Mouse (Mus musculus): ENCODE measurements around the gene Pla2g5. TPM values are rescaled to one million over a fixed set of nuclear protein-coding genes. Genes with fewer than 3 reads are reported as not detected.

Pla2g5 gene
- total and polyA plus RNA-seq, 2 experiments from 2014 or later = 6.2 to 9.2 TPM

DNA sequence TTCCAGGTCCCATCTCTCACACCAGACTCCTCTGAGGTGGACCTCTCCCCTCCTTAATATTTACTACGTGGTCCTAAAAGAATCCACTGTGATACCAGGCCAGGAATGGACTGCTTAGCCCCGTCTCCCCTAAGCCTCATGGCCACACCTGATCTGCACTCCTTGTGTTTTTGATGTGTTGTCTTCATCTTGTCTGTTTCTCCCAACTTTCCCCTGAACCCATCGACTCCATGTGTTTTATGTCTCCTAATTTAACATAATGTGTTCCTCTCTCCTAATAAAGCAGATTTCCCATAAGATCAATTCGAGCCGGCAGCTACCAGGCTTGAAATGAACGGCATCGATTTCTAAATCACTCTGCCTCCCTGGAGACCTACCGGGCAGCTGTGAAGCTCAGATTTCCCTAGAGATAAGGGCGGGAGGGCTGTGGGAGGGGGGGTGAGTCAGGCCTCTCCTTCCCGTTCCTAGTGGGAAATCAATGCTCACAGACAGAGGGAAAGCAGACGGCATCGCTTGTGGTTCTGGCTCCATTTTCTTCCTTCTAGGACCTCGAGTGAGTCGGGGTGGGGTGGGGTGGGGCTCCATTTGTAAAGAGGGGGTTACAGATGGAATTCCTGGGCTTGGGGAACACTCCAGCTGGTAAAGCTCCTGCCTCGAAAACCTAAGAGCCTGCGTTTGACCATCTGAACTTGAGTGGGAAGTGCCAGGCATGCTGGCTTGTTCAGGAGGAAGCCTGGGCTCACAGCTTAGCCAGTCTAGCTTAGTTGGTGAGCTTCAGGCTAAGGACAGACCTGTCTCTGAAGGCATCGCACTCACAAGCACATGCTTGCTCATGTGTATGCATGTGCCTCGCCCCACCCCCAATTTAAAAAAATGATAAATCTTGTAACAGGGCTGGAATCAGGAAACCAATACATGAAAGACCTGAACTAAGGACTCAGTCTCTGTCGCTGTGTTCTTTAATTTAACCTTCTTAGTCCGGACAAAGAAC, 85.6 kb downstream of the Pla2g5 start:
- TF ChIP-seq CTCF (IDR thresholded peaks at IDR 0.05; ENCODE audit: low read depth) (no peak), EP300 (IDR thresholded peaks at IDR 0.05; ENCODE audit: low read depth) (no peak)
- Histone ChIP-seq H3K9ac (replicated peaks; ENCODE audit: low read depth, low read length) (no peak overlapping the region), H3K4me1 (ENCODE audit: control insufficient read depth, insufficient read depth) (no peaks in the 10 kb centered on the region), H3K4me2 (ENCODE audit: low read depth, low read length) (no peak overlapping the region), H3K9me3 (replicated peaks; ENCODE audit: control insufficient read depth, low read length) (no peaks in the 10 kb centered on the region), H3K27me3 (ENCODE audit: control insufficient read depth, insufficient read depth, low read length) (peaks cover 20% of the 10 kb centered on the region; the same call in 1 of the 2 replicates), H3K4me3 (ENCODE audit: low read depth, low read length) (no peak overlapping the region), H3K36me3 (replicated peaks; ENCODE audit: control insufficient read depth, insufficient read depth, low read length) (no peaks in the 10 kb centered on the region), H3K27ac (ENCODE audit: low read depth) (no peak overlapping the region)
- DNase-seq (ENCODE audit: low spot score) (no peak), ATAC-seq (ENCODE audit: insufficient read depth, low read depth) (no peak)
- 48% methylated on average over 20 of the region's 20 CpGs for WGBS

- Histone ChIP-seq H3K27me3 (ENCODE audit: control insufficient read depth, insufficient read depth, low read length) (peaks cover 23% of the 10 kb centered on the region), H3K4me1 (ENCODE audit: control insufficient read depth, insufficient read depth) (no peaks in the 10 kb centered on the region), H3K4me2 (ENCODE audit: low read depth, low read length) (no peak within 1 kb of the TSS), H3K36me3 (replicated peaks; ENCODE audit: control insufficient read depth, insufficient read depth, low read length) (no peaks in the 10 kb centered on the region), H3K9ac (replicated peaks; ENCODE audit: low read depth, low read length) (no peak within 1 kb of the TSS), H3K9me3 (replicated peaks; ENCODE audit: control insufficient read depth, low read length) (no peaks in the 10 kb centered on the region), H3K27ac (ENCODE audit: low read depth) (no peak within 1 kb of the TSS), H3K4me3 (ENCODE audit: low read depth, low read length) (no peak within 1 kb of the TSS)
- no peak for ATAC-seq (ENCODE audit: insufficient read depth, low read depth)
- 73% methylated on average over 6 of the region's 6 CpGs for WGBS
- no peak for TF ChIP-seq EP300 (IDR thresholded peaks at IDR 0.05; ENCODE audit: low read depth)
- TF ChIP-seq CTCF (IDR thresholded peaks at IDR 0.05; ENCODE audit: low read depth) = no peak
- DNase-seq (ENCODE audit: low spot score) = no peak
Measured at GRCm38 (mm10) chr4:138775435-138775834, 87.8 kb downstream of the Pla2g5 start, which contains the start of gene Pla2g2d. TSS of gene Pla2g2d (plus strand) at chr4:138775735.

DNA sequence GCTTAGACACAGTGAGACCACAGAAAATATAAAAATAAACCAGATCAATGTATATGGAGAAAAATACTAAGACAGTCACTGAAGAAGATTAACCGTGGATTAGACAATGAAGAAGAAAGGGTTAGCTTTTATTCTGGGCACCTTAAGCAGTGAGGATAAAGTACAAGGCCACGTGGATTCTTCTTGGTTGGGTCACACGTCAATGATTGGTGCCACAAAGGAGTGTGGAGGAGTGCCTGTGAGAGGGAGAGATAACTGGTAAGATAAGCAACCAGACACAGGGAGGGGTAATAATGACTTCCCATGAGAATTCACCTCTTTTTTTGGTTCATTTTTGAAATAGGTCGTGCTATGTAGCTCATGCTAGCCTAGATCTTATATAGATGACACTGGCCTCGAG, 90.9 kb downstream of the Pla2g5 start:
- TF ChIP-seq CTCF (IDR thresholded peaks at IDR 0.05; ENCODE audit: low read depth) = no peak
- no peak for TF ChIP-seq EP300 (IDR thresholded peaks at IDR 0.05; ENCODE audit: low read depth)
- no peak for ATAC-seq (ENCODE audit: insufficient read depth, low read depth)
- Histone ChIP-seq H3K4me3 (ENCODE audit: low read depth, low read length) (no peak overlapping the region), H3K27me3 (ENCODE audit: control insufficient read depth, insufficient read depth, low read length) (peaks cover 10% of the 10 kb centered on the region), H3K4me2 (ENCODE audit: low read depth, low read length) (no peak overlapping the region), H3K9ac (replicated peaks; ENCODE audit: low read depth, low read length) (no peak overlapping the region), H3K27ac (ENCODE audit: low read depth) (no peak overlapping the region), H3K9me3 (replicated peaks; ENCODE audit: control insufficient read depth, low read length) (no peaks in the 10 kb centered on the region), H3K36me3 (replicated peaks; ENCODE audit: control insufficient read depth, insufficient read depth, low read length) (no peaks in the 10 kb centered on the region), H3K4me1 (ENCODE audit: control insufficient read depth, insufficient read depth) (no peaks in the 10 kb centered on the region)
- WGBS = 55% methylated on average over 5 of the region's 5 CpGs
- DNase-seq (ENCODE audit: low spot score) = no peak

DNA sequence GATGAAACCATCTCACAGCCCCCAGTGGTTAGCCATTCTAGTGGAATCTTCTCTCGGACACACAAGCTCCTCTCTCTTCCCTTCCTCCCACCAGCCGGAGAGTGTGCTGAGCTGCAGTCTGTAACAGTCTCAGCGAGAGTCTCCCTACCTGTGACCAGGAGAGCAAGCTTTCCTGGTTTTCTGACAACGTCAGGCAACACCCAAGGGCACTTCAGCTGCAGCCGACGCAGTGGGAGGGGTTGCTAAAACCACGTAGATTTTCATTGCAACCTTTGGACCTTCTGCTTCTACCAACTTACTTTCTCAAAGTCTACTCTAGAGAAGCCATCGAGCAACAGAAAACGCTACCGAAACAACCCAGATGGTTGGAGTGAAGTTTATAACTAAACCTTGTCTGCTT, 91.3 kb downstream of the Pla2g5 start:
- no peaks in the 10 kb centered on the region for H3K9me3 ChIP-seq (replicated peaks; ENCODE audit: control insufficient read depth, low read length)
- H3K4me3 ChIP-seq (ENCODE audit: low read depth, low read length) = no peak overlapping the region
- H3K27ac ChIP-seq (ENCODE audit: low read depth) = no peak overlapping the region
- ATAC-seq (ENCODE audit: insufficient read depth, low read depth) = no peak
- no peak overlapping the region for H3K9ac ChIP-seq (replicated peaks; ENCODE audit: low read depth, low read length)
- no peak for DNase-seq (ENCODE audit: low spot score)
- H3K4me2 ChIP-seq (ENCODE audit: low read depth, low read length) = no peak overlapping the region
- 76% methylated on average over 10 of the region's 10 CpGs for WGBS
- TF ChIP-seq EP300 (IDR thresholded peaks at IDR 0.05; ENCODE audit: low read depth) = no peak
- no peak for TF ChIP-seq CTCF (IDR thresholded peaks at IDR 0.05; ENCODE audit: low read depth)
- no peaks in the 10 kb centered on the region for H3K36me3 ChIP-seq (replicated peaks; ENCODE audit: control insufficient read depth, insufficient read depth, low read length)
- H3K4me1 ChIP-seq (ENCODE audit: control insufficient read depth, insufficient read depth) = no peaks in the 10 kb centered on the region
- H3K27me3 ChIP-seq (ENCODE audit: control insufficient read depth, insufficient read depth, low read length) = peaks cover 11% of the 10 kb centered on the region

DNA sequence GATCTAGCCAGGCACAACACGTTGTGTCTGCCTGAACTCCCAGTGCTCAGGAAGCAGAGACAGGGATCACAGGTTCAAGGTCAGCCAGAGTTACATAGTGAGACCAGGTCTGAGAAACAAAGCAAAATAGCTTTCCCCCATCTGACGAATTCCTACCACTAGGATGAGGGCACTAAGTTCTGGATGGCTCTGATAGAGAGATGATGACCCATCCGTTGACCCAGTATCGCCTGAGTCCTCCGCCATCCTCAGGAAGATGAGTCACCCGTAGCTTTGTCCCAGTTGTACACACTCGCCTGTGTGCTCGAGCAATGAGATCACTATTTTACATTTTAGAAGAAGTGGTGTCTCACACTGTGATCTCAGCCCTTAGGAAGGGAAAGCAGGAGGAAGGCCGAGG, 101.0 kb downstream of the Pla2g5 start:
- Histone ChIP-seq H3K4me2 (ENCODE audit: low read depth, low read length) (no peak overlapping the region), H3K4me3 (ENCODE audit: low read depth, low read length) (no peak overlapping the region), H3K27me3 (ENCODE audit: control insufficient read depth, insufficient read depth, low read length) (no peaks in the 10 kb centered on the region; the same call in 1 of the 2 replicates), H3K36me3 (replicated peaks; ENCODE audit: control insufficient read depth, insufficient read depth, low read length) (no peaks in the 10 kb centered on the region), H3K9me3 (replicated peaks; ENCODE audit: control insufficient read depth, low read length) (no peaks in the 10 kb centered on the region), H3K9ac (replicated peaks; ENCODE audit: low read depth, low read length) (no peak overlapping the region), H3K27ac (ENCODE audit: low read depth) (no peak overlapping the region), H3K4me1 (ENCODE audit: control insufficient read depth, insufficient read depth) (no peaks in the 10 kb centered on the region)
- TF ChIP-seq EP300 (IDR thresholded peaks at IDR 0.05; ENCODE audit: low read depth) (no peak), CTCF (IDR thresholded peaks at IDR 0.05; ENCODE audit: low read depth) (no peak)
- WGBS = 63% methylated on average over 9 of the region's 9 CpGs
- DNase-seq (ENCODE audit: low spot score) (no peak), ATAC-seq (ENCODE audit: insufficient read depth, low read depth) (no peak)
